Mouse (Mus musculus): ENCODE data around the gene Bag3. TPM values are rescaled to one million over a fixed set of nuclear protein-coding genes. Genes with fewer than 3 reads are reported as not detected.

Bag3 gene
- polyA plus RNA-seq, 1 experiment, result 18.1 TPM

GRCm38 (mm10) chr7:128536074-128536473 lies 12.7 kb downstream of the Bag3 start:
- H3K27ac ChIP-seq (ENCODE audit: control insufficient read depth, insufficient read depth, low read depth, low read length), result no peak overlapping the region

GRCm38 (mm10) chr7:128537676-128538075 lies 14.3 kb downstream of the Bag3 start:
- peaks cover 9% of the 10 kb centered on the region for H3K4me1 ChIP-seq (ENCODE audit: control insufficient read depth, insufficient read depth, low read length)
- H3K27me3 ChIP-seq (ENCODE audit: control insufficient read depth, insufficient read depth, low read length), result no peaks in the 10 kb centered on the region
- TF ChIP-seq POLR2A (IDR thresholded peaks at IDR 0.05; ENCODE audit: control insufficient read depth, low read depth, low read length) (no peak), CTCF (IDR thresholded peaks at IDR 0.05; ENCODE audit: control insufficient read depth, insufficient read depth, insufficient replicate concordance, low read depth, low read length) (no peak)
- no peak overlapping the region for H3K4me3 ChIP-seq (ENCODE audit: control insufficient read depth, low read depth, low read length)
- no peak overlapping the region for H3K27ac ChIP-seq (ENCODE audit: control insufficient read depth, insufficient read depth, low read depth, low read length)
- no peaks in the 10 kb centered on the region for H3K36me3 ChIP-seq (ENCODE audit: control insufficient read depth, insufficient read depth, low read length)

More at GRCm38 (mm10) chr7:128536074-128536473, 12.7 kb downstream of the Bag3 start:
- Histone ChIP-seq H3K36me3 (ENCODE audit: control insufficient read depth, insufficient read depth, low read length) (no peaks in the 10 kb centered on the region), H3K27me3 (ENCODE audit: control insufficient read depth, insufficient read depth, low read length) (no peaks in the 10 kb centered on the region), H3K4me1 (ENCODE audit: control insufficient read depth, insufficient read depth, low read length) (peaks cover 5% of the 10 kb centered on the region), H3K4me3 (ENCODE audit: control insufficient read depth, low read depth, low read length) (no peak overlapping the region)
- TF ChIP-seq POLR2A (IDR thresholded peaks at IDR 0.05; ENCODE audit: control insufficient read depth, low read depth, low read length), result no peak
- TF ChIP-seq CTCF (IDR thresholded peaks at IDR 0.05; ENCODE audit: control insufficient read depth, insufficient read depth, insufficient replicate concordance, low read depth, low read length), result no peak

GRCm38 (mm10) chr7:128538196-128538595 lies 14.8 kb downstream of the Bag3 start:
- H3K36me3 ChIP-seq (ENCODE audit: control insufficient read depth, insufficient read depth, low read length), result no peaks in the 10 kb centered on the region
- no peak overlapping the region for H3K4me3 ChIP-seq (ENCODE audit: control insufficient read depth, low read depth, low read length)
- H3K4me1 ChIP-seq (ENCODE audit: control insufficient read depth, insufficient read depth, low read length), result peaks cover 10% of the 10 kb centered on the region
- no peaks in the 10 kb centered on the region for H3K27me3 ChIP-seq (ENCODE audit: control insufficient read depth, insufficient read depth, low read length)
- TF ChIP-seq POLR2A (IDR thresholded peaks at IDR 0.05; ENCODE audit: control insufficient read depth, low read depth, low read length), result no peak
- no peak for TF ChIP-seq CTCF (IDR thresholded peaks at IDR 0.05; ENCODE audit: control insufficient read depth, insufficient read depth, insufficient replicate concordance, low read depth, low read length)
- peak overlapping the region; percentile 22; the same call in 1 of the 2 replicates for H3K27ac ChIP-seq (ENCODE audit: control insufficient read depth, insufficient read depth, low read depth, low read length)

GRCm38 (mm10) chr7:128538769-128539168 lies 15.4 kb downstream of the Bag3 start:
- peak overlapping the region; percentile 22; the same call in 1 of the 2 replicates for H3K27ac ChIP-seq (ENCODE audit: control insufficient read depth, insufficient read depth, low read depth, low read length)
- no peak for TF ChIP-seq CTCF (IDR thresholded peaks at IDR 0.05; ENCODE audit: control insufficient read depth, insufficient read depth, insufficient replicate concordance, low read depth, low read length)
- TF ChIP-seq POLR2A (IDR thresholded peaks at IDR 0.05; ENCODE audit: control insufficient read depth, low read depth, low read length), result no peak
- peaks cover 14% of the 10 kb centered on the region for H3K4me1 ChIP-seq (ENCODE audit: control insufficient read depth, insufficient read depth, low read length)

GRCm38 (mm10) chr7:128540111-128540510 lies 16.7 kb downstream of the Bag3 start:
- TF ChIP-seq POLR2A (IDR thresholded peaks at IDR 0.05; ENCODE audit: control insufficient read depth, low read depth, low read length), result no peak
- no peak for TF ChIP-seq CTCF (IDR thresholded peaks at IDR 0.05; ENCODE audit: control insufficient read depth, insufficient read depth, insufficient replicate concordance, low read depth, low read length)
- Histone ChIP-seq H3K27ac (ENCODE audit: control insufficient read depth, insufficient read depth, low read depth, low read length) (no peak overlapping the region), H3K4me3 (ENCODE audit: control insufficient read depth, low read depth, low read length) (no peak overlapping the region), H3K36me3 (ENCODE audit: control insufficient read depth, insufficient read depth, low read length) (no peaks in the 10 kb centered on the region), H3K4me1 (ENCODE audit: control insufficient read depth, insufficient read depth, low read length) (peaks cover 14% of the 10 kb centered on the region), H3K27me3 (ENCODE audit: control insufficient read depth, insufficient read depth, low read length) (no peaks in the 10 kb centered on the region)

More at GRCm38 (mm10) chr7:128538769-128539168, 15.4 kb downstream of the Bag3 start:
- H3K4me3 ChIP-seq (ENCODE audit: control insufficient read depth, low read depth, low read length), result no peak overlapping the region
- H3K27me3 ChIP-seq (ENCODE audit: control insufficient read depth, insufficient read depth, low read length), result no peaks in the 10 kb centered on the region
- no peaks in the 10 kb centered on the region for H3K36me3 ChIP-seq (ENCODE audit: control insufficient read depth, insufficient read depth, low read length)

GRCm38 (mm10) chr7:128540734-128541133 lies 17.3 kb downstream of the Bag3 start:
- TF ChIP-seq POLR2A (IDR thresholded peaks at IDR 0.05; ENCODE audit: control insufficient read depth, low read depth, low read length), result no peak
- no peak for TF ChIP-seq CTCF (IDR thresholded peaks at IDR 0.05; ENCODE audit: control insufficient read depth, insufficient read depth, insufficient replicate concordance, low read depth, low read length)
- Histone ChIP-seq H3K27me3 (ENCODE audit: control insufficient read depth, insufficient read depth, low read length) (no peaks in the 10 kb centered on the region), H3K4me3 (ENCODE audit: control insufficient read depth, low read depth, low read length) (no peak overlapping the region), H3K4me1 (ENCODE audit: control insufficient read depth, insufficient read depth, low read length) (peaks cover 11% of the 10 kb centered on the region), H3K36me3 (ENCODE audit: control insufficient read depth, insufficient read depth, low read length) (no peaks in the 10 kb centered on the region), H3K27ac (ENCODE audit: control insufficient read depth, insufficient read depth, low read depth, low read length) (no peak overlapping the region)

GRCm38 (mm10) chr7:128541186-128541585 lies 17.8 kb downstream of the Bag3 start:
- TF ChIP-seq CTCF (IDR thresholded peaks at IDR 0.05; ENCODE audit: control insufficient read depth, insufficient read depth, insufficient replicate concordance, low read depth, low read length) (no peak), POLR2A (IDR thresholded peaks at IDR 0.05; ENCODE audit: control insufficient read depth, low read depth, low read length) (no peak)
- no peaks in the 10 kb centered on the region for H3K27me3 ChIP-seq (ENCODE audit: control insufficient read depth, insufficient read depth, low read length)
- H3K36me3 ChIP-seq (ENCODE audit: control insufficient read depth, insufficient read depth, low read length), result no peaks in the 10 kb centered on the region
- no peak overlapping the region for H3K4me3 ChIP-seq (ENCODE audit: control insufficient read depth, low read depth, low read length)
- no peak overlapping the region; the same call in 1 of the 2 replicates for H3K27ac ChIP-seq (ENCODE audit: control insufficient read depth, insufficient read depth, low read depth, low read length)
- H3K4me1 ChIP-seq (ENCODE audit: control insufficient read depth, insufficient read depth, low read length), result peaks cover 11% of the 10 kb centered on the region
